Mouse (Mus musculus) kidney, postnatal 25 days (tissue): ENCODE measurements at regions not wholly inside any gene's neighbourhood (a gene's known extent, or its start where the extent isn't known, plus 50 kb on each side); places are given as distances from the start of the nearest gene placed in this dataset.

Experiments
- DNase-seq, 2 experiments: peaks; one replicate each; pipeline ENCODE4 v3.0.0; 2021; ENCODE audit warnings: mixed read lengths in 2 of 2

- no peak for DNase-seq
Measured at GRCm38 (mm10) chr4:92833835-92834234, 501.5 kb downstream of the Tusc1 start.

- no peak for DNase-seq
Measured at GRCm38 (mm10) chr4:92831181-92831715, 504.1 kb downstream of the Tusc1 start.

GRCm38 (mm10) chr4:92827831-92828230, 507.5 kb downstream of the Tusc1 start:
- DNase-seq = peak; percentile 50 to 62

GRCm38 (mm10) chr4:92827405-92827804, 507.9 kb downstream of the Tusc1 start:
- no peak for DNase-seq

GRCm38 (mm10) chr4:92826981-92827380, 508.3 kb downstream of the Tusc1 start:
- peak in 1 of 2 experiments; percentile 3 for DNase-seq

- DNase-seq = no peak
Measured at GRCm38 (mm10) chr4:92788157-92788556, 547.2 kb downstream of the Tusc1 start.

- DNase-seq = no peak
Measured at GRCm38 (mm10) chr4:92778076-92778475, 557.2 kb downstream of the Tusc1 start.

GRCm38 (mm10) chr4:92748070-92748469, 556.5 kb upstream of the Gm12666 start:
- DNase-seq = no peak

- no peak for DNase-seq
Measured at GRCm38 (mm10) chr4:92746233-92746632, 554.7 kb upstream of the Gm12666 start.

GRCm38 (mm10) chr4:92702755-92703154, 511.2 kb upstream of the Gm12666 start:
- no peak for DNase-seq
